Mouse (Mus musculus): ENCODE measurements around the gene Zfyve28.

Gene Zfyve28

DNA sequence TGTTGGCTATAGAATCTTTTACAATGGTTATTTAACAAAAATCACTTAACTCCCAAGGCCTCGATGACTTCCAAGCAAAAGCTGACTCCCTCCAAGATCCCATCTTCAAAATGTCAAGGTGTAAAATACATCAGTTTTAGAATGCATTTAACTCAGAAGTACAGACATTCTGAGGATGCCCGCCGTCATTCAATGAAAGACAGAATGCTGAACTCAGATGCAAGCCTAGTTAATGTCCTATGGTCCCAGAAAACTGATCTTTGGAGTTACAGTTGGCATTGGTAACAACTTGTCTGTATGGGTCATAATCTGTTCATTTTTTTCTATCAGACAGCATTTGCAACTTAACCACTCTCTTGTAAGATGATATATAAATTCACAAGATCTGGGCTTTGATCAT is 118.3 kb downstream of the Zfyve28 start:
- CTCF ChIA-PET = interaction anchor here in 1 of 4 experiments (0.7 kb wide), 1 partner anchor 355 kb away, joined by 5 read pairs; no protein-coding TSS in a partner anchor
- POLR2A ChIA-PET = interaction anchor here in 3 of 4 experiments (0.8 to 7.1 kb wide), 15 partner anchors 12 to 490 kb away, joined by 3 to 65 read pairs (median 5); partner anchors contain the start of genes Grk4 (in 2 of the 3), Mxd4 (in 2 of the 3), Nop14 (in 2 of the 3) and Rnf4 (in 2 of the 3)

DNA sequence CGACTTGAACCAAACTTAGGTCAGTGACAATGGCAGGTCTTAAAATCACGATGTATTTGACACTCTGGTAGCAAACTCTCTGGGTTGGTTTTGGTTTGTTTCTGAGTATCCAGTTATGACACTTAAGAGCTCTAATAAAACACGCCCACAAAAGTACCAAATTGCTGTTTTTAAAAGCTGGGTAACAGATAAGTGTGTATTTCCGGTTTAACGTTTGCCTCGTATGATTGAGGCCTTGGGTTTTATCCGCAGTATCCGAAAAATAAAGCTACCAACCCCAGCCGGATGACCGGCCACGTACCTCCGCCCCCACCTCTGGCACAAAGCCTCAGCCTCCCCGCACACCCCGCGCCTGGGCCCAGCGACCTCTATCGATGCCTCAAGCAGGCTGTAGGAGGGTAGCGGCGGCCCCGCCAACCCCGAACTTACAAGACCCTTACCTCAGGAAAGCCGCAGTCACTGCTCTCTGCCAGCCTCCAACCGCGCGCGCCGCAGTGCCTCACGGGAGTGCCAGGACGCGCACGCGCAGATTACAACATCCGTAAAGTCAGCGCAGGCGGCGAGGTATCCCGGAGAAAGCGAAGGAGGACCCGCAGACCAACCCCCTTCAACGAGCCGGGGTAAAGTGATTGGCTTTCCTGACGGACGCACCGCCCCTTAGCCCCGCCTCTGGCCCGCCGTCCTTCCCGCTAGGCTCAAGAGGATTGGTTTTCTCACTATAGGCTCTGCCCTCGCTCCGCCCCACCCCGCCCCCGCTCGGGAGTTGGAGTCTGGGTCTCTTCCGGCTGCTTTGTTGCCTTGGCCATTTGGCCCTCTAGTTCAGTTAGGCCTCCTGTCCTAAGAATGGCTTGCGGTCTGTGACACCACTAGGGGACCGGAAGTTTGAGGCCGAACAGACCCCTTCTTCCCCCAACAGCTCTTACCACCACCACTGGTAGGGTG is 119.0 kb downstream of the Zfyve28 start, which contains the start of the genes Poln and Haus3:
TSS of gene Poln (minus strand) at position 499 of the 942 bp plus-strand sequence.
TSS of gene Haus3 (minus strand) at position 578 of the 942 bp plus-strand sequence.
- POLR2A ChIA-PET = interaction anchor here in 3 of 4 experiments (0.8 to 7.1 kb wide), 26 partner anchors 8 to 491 kb away, joined by 3 to 65 read pairs (median 4); partner anchors contain the start of genes Mxd4 (in 3 of the 3), Grk4 (in 2 of the 3), Nop14 (in 2 of the 3) and Rnf4 (in 2 of the 3)
- CTCF ChIA-PET = interaction anchor here in 1 of 4 experiments (0.7 kb wide), 1 partner anchor 356 kb away, joined by 5 read pairs; no protein-coding TSS in a partner anchor

DNA sequence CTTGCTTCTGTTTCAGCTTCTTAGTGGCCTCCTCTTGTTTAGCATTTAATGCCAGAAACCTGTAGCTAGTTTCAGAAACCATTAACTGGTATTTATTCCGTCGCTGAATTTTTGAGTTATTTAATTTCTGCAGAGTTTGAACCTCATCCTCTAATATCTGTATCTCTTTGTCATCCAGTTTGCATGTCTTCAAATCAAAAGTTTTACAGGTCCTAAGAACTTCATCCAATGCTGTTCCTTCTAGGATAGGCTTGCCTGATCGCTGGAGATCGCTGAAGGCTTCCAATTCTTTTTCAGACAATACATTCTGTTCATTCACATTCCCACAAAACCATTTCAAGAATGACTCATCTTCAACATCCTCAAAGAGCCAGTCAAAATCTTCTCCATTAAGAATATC is 120.4 kb downstream of the Zfyve28 start:
- ChIA-PET POLR2A (interaction anchor here in 1 of 4 experiments (0.5 to 7.1 kb wide), 4 partner anchors 8 to 18 kb away, joined by 3 to 65 read pairs (median 7); partner anchors contain the start of gene Mxd4), CTCF (no interaction called here)

DNA sequence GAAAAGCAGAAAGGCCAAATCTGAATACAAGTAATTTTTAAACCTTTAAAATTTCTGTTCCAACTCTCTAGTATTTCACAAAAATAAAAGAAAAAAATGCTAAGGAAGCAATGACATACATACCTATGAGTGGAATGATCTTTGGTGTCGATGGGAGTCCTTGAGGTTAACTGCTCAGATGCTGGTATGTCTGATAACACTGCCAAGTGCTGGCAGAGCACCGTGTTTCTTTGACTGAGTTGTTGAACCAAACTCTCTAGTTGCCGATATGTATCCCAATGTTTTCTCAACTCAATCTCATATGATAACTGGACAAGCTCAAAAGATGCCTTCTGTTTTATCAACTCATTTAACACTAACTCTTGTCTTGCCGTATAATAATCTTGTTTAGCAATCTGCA is 122.5 kb downstream of the Zfyve28 start:
- ChIA-PET CTCF (no interaction called here), POLR2A (interaction anchor here in 3 of 4 experiments (0.6 to 2.8 kb wide), 6 partner anchors 11 to 784 kb away, joined by 3 to 6 read pairs (median 4); partner anchors contain the start of genes Grk4 (in 1 of the 3), Mxd4 (in 1 of the 3), Nop14 (in 1 of the 3) and Rgs12 (in 1 of the 3))

DNA sequence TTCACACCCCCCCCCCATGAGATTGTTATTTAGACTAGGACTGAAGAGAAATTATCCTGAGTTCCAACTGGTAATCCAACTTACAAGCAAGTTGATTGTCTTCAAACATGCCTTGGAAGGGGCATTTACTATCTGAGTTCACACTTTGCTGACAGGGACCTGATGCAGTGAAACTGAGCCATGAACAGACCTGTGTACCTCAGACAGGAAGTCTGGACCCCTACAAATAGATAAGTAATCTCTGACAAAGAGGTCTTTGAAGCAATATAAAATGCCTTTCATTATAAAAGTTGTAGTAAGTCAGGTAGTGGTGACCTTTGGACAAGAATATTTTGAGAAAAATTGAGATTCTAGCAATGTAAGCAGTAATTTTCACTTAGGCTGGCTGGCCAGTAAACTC is 139.8 kb downstream of the Zfyve28 start:
- CTCF ChIA-PET = interaction anchor here in 1 of 4 experiments (0.6 kb wide), 1 partner anchor 795 kb away, joined by 3 read pairs; no protein-coding TSS in a partner anchor
- POLR2A ChIA-PET = interaction anchor here in 2 of 4 experiments (0.8 to 1.0 kb wide), 3 partner anchors 17 to 39 kb away, joined by 3 read pairs; partner anchors contain the start of gene Mxd4 (in 1 of the 2)

DNA sequence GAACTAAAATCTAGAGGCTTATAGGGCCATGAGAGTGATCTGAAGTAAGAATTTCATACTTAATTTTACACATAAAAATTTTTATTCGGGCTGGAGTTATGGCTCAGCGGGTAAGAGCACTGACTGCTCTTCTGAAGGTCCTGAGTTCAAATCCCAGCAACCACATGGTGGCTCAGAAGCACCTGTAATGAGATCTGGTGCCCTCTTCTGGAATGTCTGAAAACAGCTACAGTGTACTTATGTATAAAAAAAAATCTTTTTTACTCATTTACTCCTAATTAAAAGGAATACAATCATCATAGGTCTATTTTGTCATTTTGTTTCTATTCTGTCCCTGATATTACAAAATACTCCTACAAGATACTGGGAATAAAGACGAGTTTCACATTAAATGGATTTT is 140.7 kb downstream of the Zfyve28 start:
- POLR2A ChIA-PET = interaction anchor here in 1 of 4 experiments (0.9 kb wide), 1 partner anchor 27 kb away, joined by 3 read pairs; no protein-coding TSS in a partner anchor
- CTCF ChIA-PET = no interaction called here

All from embryonic stem cell, embryonic (primary cell).